Mouse (Mus musculus) heart, postnatal 25 days (tissue): ENCODE results near the gene Mrpl43. TPM values are rescaled to one million over a fixed set of nuclear protein-coding genes. Genes with fewer than 3 reads are reported as not detected.

ENCODE experiments used
- DNase-seq: peaks from one replicate; pipeline ENCODE4 v3.0.0; 2022; ENCODE audit warnings: low spot score
- intact Hi-C: fragments of 180-260 bp; cut with DNase I; formaldehyde crosslinking; loops from one replicate; pipeline ENCODE4 v1.15.1; 2025
- total RNA-seq, 2 experiments: library from RNA; stranded (reverse); gene quantifications; 2 replicates each; pipeline ENCODE4 v1.2.3; 2021

The Mrpl43 gene
- total RNA-seq, 2 experiments from 2014 or later = 54.9 to 55.4 TPM

DNA sequence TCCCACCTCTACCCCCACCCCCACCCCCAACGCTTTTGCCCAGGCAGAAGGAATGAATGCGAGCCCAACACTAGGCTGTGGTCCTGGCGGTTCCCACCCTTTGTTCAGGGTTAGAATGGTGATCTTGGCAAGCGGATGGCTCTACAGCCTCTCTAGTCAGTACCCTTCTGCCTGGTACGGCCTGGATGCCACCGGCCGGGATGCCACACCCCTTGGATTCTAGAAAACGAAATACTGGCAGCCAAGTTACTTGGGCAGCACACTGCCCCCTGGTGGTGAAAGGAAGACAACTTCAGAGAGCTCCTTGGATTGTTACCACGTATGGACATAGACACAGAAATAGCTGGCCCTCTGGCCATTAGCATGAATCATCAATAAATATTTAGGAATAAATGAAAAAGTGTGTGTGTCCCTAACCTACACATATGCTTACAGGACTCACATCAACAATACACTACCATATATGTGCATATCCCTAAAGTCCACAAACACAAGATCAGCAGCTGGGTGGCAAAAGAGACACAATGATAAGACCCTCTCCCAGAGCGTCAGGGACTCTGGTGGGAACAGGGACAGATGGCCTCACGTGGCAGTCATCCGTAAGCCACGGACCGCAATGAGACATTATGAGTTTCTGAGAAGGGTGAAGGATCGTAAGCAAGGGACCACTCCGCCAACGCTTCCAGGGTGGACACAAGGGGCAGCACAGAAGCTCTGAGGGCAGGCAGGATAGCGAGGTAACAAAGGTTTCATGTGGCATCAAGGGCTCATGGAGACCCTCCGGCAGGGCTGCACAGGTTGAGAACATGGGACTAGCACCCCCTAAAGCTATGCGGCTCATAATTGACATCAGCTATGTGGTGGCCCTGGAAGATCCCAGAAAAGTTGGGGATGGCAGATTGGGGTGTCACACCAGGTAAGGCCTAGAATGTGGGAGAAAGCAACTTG is 24.8 kb upstream of the Mrpl43 start:
- intact Hi-C loops = loop anchor here (1.0 to 10.0 kb wide), 3 partner anchors 18 to 99 kb away; partner anchors contain the start of genes Sema4g and Slf2
- DNase-seq = peak; percentile 59

DNA sequence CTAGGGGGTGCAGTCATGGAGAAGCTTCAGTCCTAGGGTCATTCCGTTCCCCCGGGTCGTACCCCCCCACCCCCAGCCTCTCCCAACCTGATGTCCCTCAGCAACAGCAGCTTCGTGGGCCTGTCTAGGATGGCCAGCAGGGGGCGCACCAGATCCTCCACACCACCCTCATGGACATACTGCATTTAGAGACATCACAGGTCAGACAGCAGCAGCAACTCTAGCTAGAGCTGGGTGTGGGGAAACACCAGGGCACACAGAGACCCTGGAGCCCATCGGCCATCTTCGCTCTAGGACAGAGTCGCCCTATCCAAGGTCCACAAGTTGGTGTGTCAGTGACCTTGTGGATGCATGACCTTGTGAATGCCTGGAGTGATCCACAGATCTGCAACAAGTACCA is 23.9 kb upstream of the Mrpl43 start:
- no peak for DNase-seq
- intact Hi-C loops = loop anchor here (5.0 to 10.0 kb wide), 2 partner anchors 45 to 98 kb away; partner anchors contain the start of genes Sema4g and Slf2

- DNase-seq = no peak
Observed at GRCm38 (mm10) chr19:45029571-45029970, 23.3 kb upstream of the Mrpl43 start.

DNA sequence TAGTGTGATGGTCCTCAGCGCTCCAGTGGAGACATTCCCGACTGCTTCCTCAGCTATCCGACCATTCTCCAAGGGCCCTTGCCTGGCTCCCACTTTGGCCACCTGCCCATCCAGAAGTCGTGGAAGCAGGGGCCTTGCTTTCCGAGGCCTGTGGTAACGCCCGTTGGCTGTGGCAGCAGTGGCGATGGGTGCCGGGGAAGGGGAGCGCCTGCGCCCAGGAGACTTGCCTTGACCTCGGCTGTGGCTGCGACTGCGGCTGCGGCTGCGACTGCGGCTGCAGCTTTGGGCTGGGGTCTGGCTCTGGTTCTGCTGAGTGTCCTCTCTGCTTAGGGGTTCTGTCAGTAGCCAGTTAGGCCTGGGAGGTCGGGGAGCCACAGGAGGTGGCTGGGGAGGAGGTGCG is 22.5 kb upstream of the Mrpl43 start:
- DNase-seq = no peak

More at GRCm38 (mm10) chr19:45029571-45029970, 23.3 kb upstream of the Mrpl43 start:
- intact Hi-C loops = no loop called here

GRCm38 (mm10) chr19:45027848-45028247 is 21.6 kb upstream of the Mrpl43 start:
- DNase-seq = no peak
- intact Hi-C loops = no loop called here

More for the DNA sequence above, 22.5 kb upstream of the Mrpl43 start:
- intact Hi-C loops = no loop called here

- intact Hi-C loops = no loop called here
- no peak for DNase-seq
Observed at GRCm38 (mm10) chr19:45026958-45027670, 20.9 kb upstream of the Mrpl43 start.

- intact Hi-C loops = no loop called here
- DNase-seq = no peak
Observed at GRCm38 (mm10) chr19:45025937-45026568, 19.8 kb upstream of the Mrpl43 start.

DNA sequence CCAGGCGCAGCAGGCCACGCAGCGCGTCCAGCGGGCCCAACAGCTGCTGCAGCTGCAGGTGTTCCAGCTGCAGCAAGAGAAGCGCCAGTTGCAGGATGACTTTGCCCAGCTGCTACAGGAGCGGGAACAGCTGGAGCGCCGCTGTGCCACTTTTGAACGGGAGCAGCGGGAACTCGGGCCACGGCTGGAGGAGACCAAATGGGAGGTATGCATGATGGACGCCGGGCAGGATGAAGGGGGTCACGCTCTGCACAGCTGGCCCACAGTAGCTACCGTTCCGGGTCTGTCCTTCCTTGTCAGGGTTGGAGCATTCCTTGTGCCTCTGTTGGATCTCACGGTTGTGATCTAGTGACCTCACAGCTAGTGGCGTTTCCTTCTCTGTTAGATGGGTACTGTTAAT is 18.5 kb upstream of the Mrpl43 start:
- DNase-seq = no peak
- intact Hi-C loops = no loop called here

- DNase-seq = no peak
- intact Hi-C loops = no loop called here
Observed at GRCm38 (mm10) chr19:45023993-45024392, 17.8 kb upstream of the Mrpl43 start.

GRCm38 (mm10) chr19:45021362-45021761 is 15.1 kb upstream of the Mrpl43 start:
- no peak for DNase-seq
- intact Hi-C loops = no loop called here

- intact Hi-C loops = no loop called here
- DNase-seq = peak; percentile 74
Observed at GRCm38 (mm10) chr19:45020348-45020747, 14.1 kb upstream of the Mrpl43 start.

GRCm38 (mm10) chr19:45018351-45018831 is 12.1 kb upstream of the Mrpl43 start:
- DNase-seq = no peak

DNA sequence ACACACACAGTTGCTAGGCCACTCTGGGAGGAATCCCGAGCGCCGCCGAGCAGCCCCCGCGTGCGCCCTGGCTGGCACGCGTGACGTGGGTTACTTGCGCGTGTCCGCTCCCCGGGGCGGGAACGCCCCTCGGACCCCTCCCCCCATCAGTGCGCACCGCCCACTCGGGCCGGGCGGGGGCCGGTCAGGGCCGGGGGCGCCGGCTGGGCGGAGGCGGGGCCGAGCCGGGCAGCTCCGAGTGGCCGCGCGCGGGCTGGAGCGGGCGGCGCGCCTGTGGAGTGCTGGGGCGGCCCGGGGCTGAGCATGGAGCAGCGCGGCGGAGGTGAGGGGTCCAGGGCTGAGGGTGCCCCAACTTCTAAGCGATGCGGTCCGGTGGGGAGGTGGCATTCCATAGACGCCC is 11.7 kb upstream of the Mrpl43 start:
- intact Hi-C loops = no loop called here
- peak; percentile 91 for DNase-seq

More at GRCm38 (mm10) chr19:45018351-45018831, 12.1 kb upstream of the Mrpl43 start:
- intact Hi-C loops = no loop called here

DNA sequence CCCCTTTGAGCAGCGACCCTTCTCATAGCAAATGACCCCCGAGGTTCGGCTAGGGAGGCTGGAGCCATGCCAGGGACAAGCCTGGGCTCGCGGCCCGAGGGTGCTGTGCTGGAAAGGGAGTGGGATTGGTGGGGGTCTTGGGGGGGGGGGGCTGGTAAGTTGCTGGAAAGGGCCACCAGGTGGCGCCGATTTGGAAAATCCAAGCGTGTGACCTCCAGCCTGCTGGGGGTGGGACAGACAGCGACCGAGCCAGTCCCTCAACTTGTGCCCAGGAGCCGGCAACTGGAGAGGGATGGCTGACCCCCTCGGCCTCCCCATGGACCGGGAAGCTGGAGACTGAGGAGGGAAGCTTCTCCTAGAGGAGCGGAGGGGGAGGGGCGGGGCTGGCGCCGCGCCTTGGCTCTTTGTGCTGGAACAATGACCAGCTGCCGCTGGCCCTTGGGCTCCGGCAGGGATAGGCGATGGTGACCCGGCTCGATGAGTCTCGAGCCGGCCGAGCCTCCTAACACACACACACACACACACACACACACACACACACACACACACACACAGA is 11.1 kb upstream of the Mrpl43 start:
- DNase-seq = peak; percentile 81
- intact Hi-C loops = no loop called here

DNA sequence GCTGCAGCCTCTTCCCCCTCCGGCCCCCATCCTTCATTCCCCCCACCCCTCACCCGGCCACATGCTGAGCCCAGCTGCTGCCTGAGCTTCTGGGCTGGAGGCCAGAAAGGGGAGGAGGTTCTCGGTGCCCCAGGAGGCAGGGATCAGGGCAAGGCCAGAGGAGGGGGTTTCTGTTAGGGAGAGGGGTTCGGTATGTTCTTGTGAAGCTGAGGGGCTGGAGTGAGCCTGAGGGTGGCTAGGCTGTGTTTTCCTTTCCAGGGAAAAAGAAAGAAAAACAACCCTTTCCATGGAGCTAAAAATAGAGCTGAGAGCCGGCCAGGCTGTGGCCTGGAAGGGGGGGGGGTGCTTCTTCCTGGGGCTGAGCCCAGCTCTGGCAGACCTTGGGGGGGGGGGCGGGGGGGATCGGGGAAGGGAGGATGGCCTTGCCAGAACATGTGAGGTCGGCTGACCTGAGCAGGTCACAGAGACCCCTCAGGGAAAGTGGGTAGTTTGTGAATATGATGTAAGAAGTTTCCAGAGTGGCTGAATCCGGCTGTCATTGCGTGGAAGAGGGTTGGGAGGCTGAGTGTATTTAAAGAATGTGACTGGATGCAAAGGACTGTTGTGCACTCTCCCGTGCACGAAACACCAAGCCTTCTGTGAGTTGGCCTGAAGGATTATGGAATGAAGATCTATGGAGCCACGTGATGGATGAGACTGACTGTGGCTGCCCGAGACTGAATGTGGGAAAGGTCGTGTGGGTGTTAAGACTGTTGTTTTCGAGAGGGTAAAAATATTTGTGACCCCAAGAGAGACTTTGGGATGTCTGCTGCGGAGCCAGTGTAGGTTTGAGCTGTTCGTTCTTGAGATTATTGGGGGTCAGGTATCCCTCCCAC is 10.3 kb upstream of the Mrpl43 start:
- intact Hi-C loops = no loop called here

GRCm38 (mm10) chr19:45015518-45016281 is 9.5 kb upstream of the Mrpl43 start:
- intact Hi-C loops = no loop called here
- DNase-seq = peak; percentile 40

More for the DNA sequence above, 10.3 kb upstream of the Mrpl43 start:
- peak; percentile 73 for DNase-seq

DNA sequence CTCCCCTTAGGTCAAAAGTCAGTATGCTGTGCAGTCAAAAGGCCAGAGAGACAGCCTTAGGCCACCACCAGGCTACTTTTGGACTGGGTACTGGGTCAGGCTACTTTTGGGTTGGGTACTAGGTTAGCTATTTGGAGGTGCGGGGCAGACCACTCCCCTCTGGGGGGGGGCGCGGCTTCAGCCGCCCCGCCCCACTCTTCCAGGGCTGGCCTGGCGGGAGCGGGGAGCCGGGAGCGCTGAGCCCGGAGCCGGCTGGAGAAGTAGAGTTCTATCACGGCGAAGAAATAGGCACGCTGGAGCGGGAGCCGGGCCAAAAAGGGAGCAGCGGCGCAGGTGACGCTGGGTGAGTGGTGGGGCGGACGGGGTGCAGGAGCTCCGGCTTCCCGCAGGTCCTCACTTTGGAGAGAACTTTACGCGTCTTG is 8.8 kb upstream of the Mrpl43 start:
- intact Hi-C loops = no loop called here
- peak; percentile 50 for DNase-seq

- intact Hi-C loops = no loop called here
- no peak for DNase-seq
Observed at GRCm38 (mm10) chr19:45014335-45014971, 8.2 kb upstream of the Mrpl43 start, which contains the start of gene Lzts2. TSS of gene Lzts2 (plus strand) at chr19:45014414.
